Mouse (Mus musculus): Measurements from ENCODE around the gene 3425401B19Rik. TPM values are rescaled to one million over a fixed set of nuclear protein-coding genes. Genes with fewer than 3 reads are reported as not detected.

Gene 3425401B19Rik
- total RNA-seq, 1 experiment from 2014 or later, result not detected

DNA sequence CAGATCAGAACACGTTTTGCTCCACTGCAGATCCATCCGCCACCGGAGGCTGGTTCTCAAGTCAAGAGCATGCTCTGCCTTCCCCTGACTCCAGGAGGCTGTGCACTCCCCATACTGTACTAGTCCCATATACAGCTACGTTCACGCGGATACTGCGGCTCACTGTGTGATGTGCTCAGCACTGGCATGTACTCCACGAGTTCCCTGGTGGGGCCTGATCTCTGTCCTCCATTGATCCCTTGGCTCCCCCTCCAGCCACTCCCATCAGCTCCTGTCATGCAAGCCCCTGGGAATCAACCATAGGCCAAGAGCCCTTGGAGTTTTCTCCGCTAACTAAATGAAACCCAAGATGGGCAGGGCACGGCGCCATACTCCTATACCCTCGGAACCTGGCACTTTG lies 2.6 kb downstream of the 3425401B19Rik start:
- no peak for ATAC-seq (replicated peaks in 1 of 2; ENCODE audit: insufficient read depth in 1 of 2, low FRiP score in 2 of 2, low TSS enrichment in 1 of 2, low read depth in 1 of 2, poor library complexity in 2 of 2, severe bottlenecking in 2 of 2)

DNA sequence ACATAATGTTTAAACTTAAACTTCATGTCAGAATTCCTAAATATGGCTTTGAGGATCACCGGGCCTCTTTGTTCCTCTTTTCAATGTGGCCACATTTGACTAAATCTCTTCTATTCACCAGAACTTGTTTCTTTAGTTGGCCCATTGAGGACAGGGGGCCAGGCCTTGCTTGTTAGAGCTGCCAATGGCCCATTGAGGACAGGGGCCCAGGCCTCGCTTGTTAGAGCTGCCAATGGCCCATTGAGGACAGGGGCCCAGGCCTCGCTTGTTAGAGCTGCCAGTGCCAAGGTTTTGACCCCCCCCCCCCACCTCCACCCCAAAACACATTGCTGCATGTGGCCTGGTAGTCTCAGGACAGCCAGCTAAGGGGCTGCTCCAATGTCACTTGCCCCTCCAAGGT lies 3.5 kb downstream of the 3425401B19Rik start:
- ATAC-seq (replicated peaks in 1 of 2; ENCODE audit: insufficient read depth in 1 of 2, low FRiP score in 2 of 2, low TSS enrichment in 1 of 2, low read depth in 1 of 2, poor library complexity in 2 of 2, severe bottlenecking in 2 of 2), result no peak

- no peak for ATAC-seq (replicated peaks in 1 of 2; ENCODE audit: insufficient read depth in 1 of 2, low FRiP score in 2 of 2, low TSS enrichment in 1 of 2, low read depth in 1 of 2, poor library complexity in 2 of 2, severe bottlenecking in 2 of 2)
These were observed 6.5 kb downstream of the 3425401B19Rik start for GRCm38 (mm10) chr14:32678565-32678964.

DNA sequence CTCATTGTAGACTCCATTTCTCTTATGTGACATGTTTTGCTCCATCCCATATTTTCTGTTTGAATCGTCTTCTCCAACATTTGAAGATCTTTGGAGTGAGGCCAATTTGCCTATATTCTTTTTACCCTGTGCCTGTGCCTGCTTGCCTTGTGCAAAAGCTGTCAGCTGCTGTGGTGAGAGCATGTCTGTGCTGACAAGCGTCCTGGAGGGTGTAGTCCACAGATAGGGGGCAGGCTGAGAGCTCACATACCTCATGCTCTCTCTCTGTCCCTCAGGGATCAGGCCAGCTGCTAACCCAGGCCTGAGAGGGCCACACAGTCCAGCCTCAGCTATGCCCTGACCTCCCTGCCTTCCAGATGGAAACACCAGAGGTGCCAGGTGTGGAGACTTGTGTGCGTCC lies 11.9 kb downstream of the 3425401B19Rik start:
- no peak for ATAC-seq (replicated peaks in 1 of 2; ENCODE audit: insufficient read depth in 1 of 2, low FRiP score in 2 of 2, low TSS enrichment in 1 of 2, low read depth in 1 of 2, poor library complexity in 2 of 2, severe bottlenecking in 2 of 2)

DNA sequence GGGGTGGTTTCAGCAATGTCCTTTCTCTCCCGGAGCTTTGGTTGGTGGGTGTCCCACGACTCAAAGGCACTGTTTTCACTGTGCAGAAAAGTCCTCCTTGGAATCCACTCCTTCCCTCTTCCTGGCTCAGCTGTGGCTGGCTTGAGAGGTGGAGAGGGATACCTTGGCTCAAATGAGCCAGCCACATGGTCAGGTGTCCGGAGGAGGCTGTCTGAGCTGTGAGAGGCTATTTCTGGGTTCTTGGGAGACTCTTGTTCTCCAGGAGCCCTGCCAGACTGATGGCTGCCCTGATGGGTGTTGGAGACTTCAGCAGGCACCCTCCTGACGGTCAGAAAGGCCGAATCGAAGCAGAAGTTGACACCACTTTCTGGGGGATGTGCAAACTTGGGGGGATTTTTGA lies 22.0 kb downstream of the 3425401B19Rik start:
- ATAC-seq (replicated peaks in 1 of 2; ENCODE audit: insufficient read depth in 1 of 2, low FRiP score in 2 of 2, low TSS enrichment in 1 of 2, low read depth in 1 of 2, poor library complexity in 2 of 2, severe bottlenecking in 2 of 2), result no peak

- ATAC-seq (replicated peaks in 1 of 2; ENCODE audit: insufficient read depth in 1 of 2, low FRiP score in 2 of 2, low TSS enrichment in 1 of 2, low read depth in 1 of 2, poor library complexity in 2 of 2, severe bottlenecking in 2 of 2), result no peak
These were observed 25.3 kb downstream of the 3425401B19Rik start for GRCm38 (mm10) chr14:32659781-32660180.

DNA sequence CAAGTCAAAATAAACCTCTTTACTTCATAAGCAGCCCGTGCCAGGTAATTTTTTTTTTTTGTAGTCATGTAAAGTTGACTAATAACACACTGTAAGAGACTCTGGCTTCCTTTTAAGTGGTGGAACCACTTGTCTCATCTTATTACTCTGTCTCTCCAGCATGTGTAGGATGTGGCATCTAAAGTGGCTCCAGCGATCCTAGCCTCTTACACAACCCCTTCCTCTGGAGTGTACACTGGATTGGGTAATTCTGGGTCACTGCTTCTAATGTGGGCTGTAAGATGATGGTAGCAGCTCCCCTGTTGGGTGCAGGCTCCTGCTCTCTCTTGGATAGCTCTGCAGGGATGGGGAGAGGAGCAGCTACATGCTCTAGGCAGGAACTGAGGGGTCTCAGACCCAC lies 46.6 kb downstream of the 3425401B19Rik start:
- ATAC-seq (replicated peaks in 1 of 2; ENCODE audit: insufficient read depth in 1 of 2, low FRiP score in 2 of 2, low TSS enrichment in 1 of 2, low read depth in 1 of 2, poor library complexity in 2 of 2, severe bottlenecking in 2 of 2), result no peak

- ATAC-seq (replicated peaks in 1 of 2; ENCODE audit: insufficient read depth in 1 of 2, low FRiP score in 2 of 2, low TSS enrichment in 1 of 2, low read depth in 1 of 2, poor library complexity in 2 of 2, severe bottlenecking in 2 of 2), result no peak
These were observed 50.9 kb downstream of the 3425401B19Rik start for GRCm38 (mm10) chr14:32634015-32634682.

GRCm38 (mm10) chr14:32632908-32633600 lies 52.0 kb downstream of the 3425401B19Rik start:
- no peak for ATAC-seq (replicated peaks in 1 of 2; ENCODE audit: insufficient read depth in 1 of 2, low FRiP score in 2 of 2, low TSS enrichment in 1 of 2, low read depth in 1 of 2, poor library complexity in 2 of 2, severe bottlenecking in 2 of 2)

DNA sequence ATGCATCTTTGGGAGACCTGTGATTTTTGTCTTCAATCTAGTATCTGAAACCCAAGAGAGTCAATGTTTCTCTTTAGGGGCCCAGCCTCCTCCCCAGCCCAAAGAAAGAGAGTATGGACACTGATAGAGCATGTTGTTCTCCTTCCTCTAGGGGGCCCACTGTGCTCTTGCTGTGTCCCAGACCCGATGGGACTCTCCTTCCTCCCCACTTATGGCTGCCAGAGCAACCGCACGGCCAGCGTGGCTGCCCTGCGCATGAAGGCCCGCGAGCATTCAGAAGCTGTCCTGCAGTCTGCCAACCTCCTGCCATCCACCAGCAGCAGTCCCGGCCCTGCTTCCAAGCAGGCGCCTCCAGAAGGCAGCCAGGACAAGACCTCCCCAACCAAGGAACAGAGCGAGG lies 56.5 kb downstream of the 3425401B19Rik start:
- 0 out of 4 replicates have a peak, but pooled peaks have one; percentile 38 to 50 for ATAC-seq (replicated peaks in 1 of 2; ENCODE audit: insufficient read depth in 1 of 2, low FRiP score in 2 of 2, low TSS enrichment in 1 of 2, low read depth in 1 of 2, poor library complexity in 2 of 2, severe bottlenecking in 2 of 2)

DNA sequence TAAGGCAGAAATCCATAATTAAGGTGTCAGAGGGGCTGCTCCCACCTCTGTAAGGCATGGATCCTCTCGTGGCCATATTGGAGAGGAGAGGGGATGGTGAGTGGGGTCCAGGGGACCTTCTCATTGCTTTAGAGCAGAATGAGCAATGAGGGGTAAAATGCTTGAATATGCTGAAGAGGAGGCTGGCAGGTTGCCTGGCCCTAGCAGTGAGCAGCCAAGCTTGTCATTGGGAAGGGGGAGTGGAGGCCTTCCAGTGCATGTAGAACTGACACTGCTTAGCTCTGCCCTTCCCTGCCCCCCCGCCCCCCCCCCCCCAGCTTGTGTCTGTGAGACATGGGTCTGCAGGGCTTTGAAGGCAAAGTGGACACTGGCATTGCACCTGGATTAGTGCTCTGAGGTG lies 57.8 kb downstream of the 3425401B19Rik start:
- ATAC-seq (replicated peaks in 1 of 2; ENCODE audit: insufficient read depth in 1 of 2, low FRiP score in 2 of 2, low TSS enrichment in 1 of 2, low read depth in 1 of 2, poor library complexity in 2 of 2, severe bottlenecking in 2 of 2), result no peak

DNA sequence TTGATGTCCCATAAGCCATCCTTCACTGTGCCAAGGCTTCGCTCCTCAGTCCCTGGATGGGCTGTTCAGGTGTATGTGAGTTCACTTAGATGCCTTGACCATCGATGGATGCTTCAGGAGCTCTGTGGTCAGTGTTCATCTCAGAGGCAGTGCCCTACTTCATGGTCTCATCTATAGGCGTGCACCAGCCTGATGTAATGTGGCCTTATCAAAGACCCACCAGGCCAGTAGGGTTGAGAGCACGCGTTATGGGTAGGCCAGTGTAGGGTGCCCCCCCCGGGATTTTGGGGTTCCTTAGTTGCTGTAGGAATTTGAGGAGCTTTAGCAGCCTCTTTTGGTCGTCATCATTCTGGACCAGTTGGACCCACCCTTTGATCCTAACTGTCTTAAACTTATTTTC lies 60.3 kb downstream of the 3425401B19Rik start:
- ATAC-seq (replicated peaks in 1 of 2; ENCODE audit: insufficient read depth in 1 of 2, low FRiP score in 2 of 2, low TSS enrichment in 1 of 2, low read depth in 1 of 2, poor library complexity in 2 of 2, severe bottlenecking in 2 of 2), result no peak

DNA sequence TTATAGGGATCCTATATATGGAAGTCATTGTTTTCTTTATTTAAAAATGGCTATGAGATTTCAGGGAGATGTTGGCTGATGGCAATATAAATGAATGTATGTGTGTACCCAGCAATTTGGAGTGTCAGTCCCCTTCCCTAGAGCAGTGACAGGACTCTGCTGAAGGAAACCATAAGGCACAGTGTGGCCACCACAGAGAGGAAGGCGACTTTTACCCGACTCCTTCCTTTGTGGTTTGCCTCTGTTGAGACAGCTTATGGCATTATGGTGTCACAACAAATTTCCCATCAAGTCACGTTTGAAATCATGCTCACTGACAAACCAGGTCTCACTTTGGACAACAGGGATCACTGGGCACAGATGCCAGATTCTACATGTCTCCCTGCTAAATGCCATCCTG lies 60.8 kb downstream of the 3425401B19Rik start:
- peak; percentile 61 to 72; a peak in 3 of 4 replicates for ATAC-seq (replicated peaks in 1 of 2; ENCODE audit: insufficient read depth in 1 of 2, low FRiP score in 2 of 2, low TSS enrichment in 1 of 2, low read depth in 1 of 2, poor library complexity in 2 of 2, severe bottlenecking in 2 of 2)

DNA sequence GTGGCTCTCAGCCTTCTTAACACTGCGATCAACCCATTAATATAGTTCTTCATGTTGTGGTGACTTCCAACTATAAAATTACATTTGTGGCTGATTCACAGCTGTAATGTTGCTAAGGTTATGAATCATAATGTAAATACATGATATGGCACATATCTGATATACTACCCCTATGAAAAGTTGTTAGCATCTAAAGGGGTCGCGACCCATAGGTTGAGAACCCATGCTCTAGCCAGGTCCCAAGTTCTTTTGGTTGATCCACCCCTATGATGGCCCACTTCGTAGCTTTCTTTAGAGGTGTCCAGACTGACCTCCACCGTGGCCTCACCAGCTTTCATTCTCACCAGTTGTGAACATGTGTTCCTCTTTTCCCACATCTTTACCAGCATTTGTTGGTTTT lies 67.8 kb downstream of the 3425401B19Rik start:
- ATAC-seq (replicated peaks in 1 of 2; ENCODE audit: insufficient read depth in 1 of 2, low FRiP score in 2 of 2, low TSS enrichment in 1 of 2, low read depth in 1 of 2, poor library complexity in 2 of 2, severe bottlenecking in 2 of 2), result no peak

GRCm38 (mm10) chr14:32609392-32609791 lies 75.7 kb downstream of the 3425401B19Rik start:
- ATAC-seq (replicated peaks in 1 of 2; ENCODE audit: insufficient read depth in 1 of 2, low FRiP score in 2 of 2, low TSS enrichment in 1 of 2, low read depth in 1 of 2, poor library complexity in 2 of 2, severe bottlenecking in 2 of 2), result peak; percentile 48 to 53; a peak in 3 of 4 replicates
